Mouse (Mus musculus) CH12.LX (cell line): ENCODE data around the gene Tbc1d9. TPM values are rescaled to one million over a fixed set of nuclear protein-coding genes. Genes with fewer than 3 reads are reported as not detected.
A peak's percentile ranks its signal among the peaks of the same experiment; 100 is the strongest.

Experiments used
- DNase-seq: peaks from one replicate; pipeline ENCODE4 v3.0.0-alpha.2; 2013; ENCODE audit errors: extremely low read depth
- H3K27ac ChIP-seq: 2 replicates; pipeline ENCODE4 v1.5.1; 2012; ENCODE audit warnings: low read depth, mild to moderate bottlenecking, control low read depth, moderate library complexity; ENCODE audit not compliant: insufficient read depth
- H3K27me3 ChIP-seq: replicated peaks from 2 replicates; pipeline ENCODE3; 2012; ENCODE audit warnings: inconsistent platforms
- H3K36me3 ChIP-seq, 2 experiments: replicated peaks in 1 of 2; 2 replicates each; pipeline versions ENCODE3 to v1.6.1; 2012; ENCODE audit warnings: inconsistent platforms in 1 of 2, low read length in 1 of 2, mild to moderate bottlenecking in 1 of 2, mixed read lengths in 1 of 2, moderate library complexity in 1 of 2; ENCODE audit not compliant: control insufficient read depth in 1 of 2, insufficient read depth in 1 of 2
- H3K4me1 ChIP-seq, 2 experiments: 2 replicates each; pipeline ENCODE4 v1.6.1; 2012; ENCODE audit warnings: inconsistent platforms in 1 of 2, moderate library complexity in 1 of 2; ENCODE audit not compliant: insufficient read depth in 2 of 2, control insufficient read depth in 1 of 2
- H3K4me2 ChIP-seq: 2 replicates; pipeline ENCODE4 v1.6.1; 2012; ENCODE audit warnings: low read depth, mild to moderate bottlenecking, control low read depth; ENCODE audit not compliant: poor library complexity, insufficient read depth, severe bottlenecking
- H3K4me3 ChIP-seq, 3 experiments: fragments of 150-350 bp in 1 of 3; sonication (generic) in 1 of 3; replicated peaks in 1 of 3; 2 replicates each; pipeline versions ENCODE3 to v1.5.1; 2011 to 2012; ENCODE audit warnings: low read depth in 2 of 3, low read length in 2 of 3, mild to moderate bottlenecking in 2 of 3, moderate library complexity in 2 of 3, control low read depth in 1 of 3, improper control_type of control experiment in 1 of 3, inconsistent platforms in 1 of 3, mixed read lengths in 1 of 3; ENCODE audit not compliant: poor library complexity in 1 of 3
- H3K79me2 ChIP-seq: replicated peaks from 2 replicates; pipeline ENCODE4 v1.6.1; 2012; ENCODE audit warnings: mild to moderate bottlenecking, moderate library complexity; ENCODE audit not compliant: control insufficient read depth, poor library complexity, insufficient read depth, severe bottlenecking; ENCODE audit errors: extremely low read depth
- H3K9ac ChIP-seq: 2 replicates; pipeline ENCODE4 v1.6.1; 2012; ENCODE audit warnings: low read depth, mild to moderate bottlenecking, control low read depth, moderate library complexity; ENCODE audit not compliant: insufficient read depth
- H3K9me3 ChIP-seq: replicated peaks from 2 replicates; pipeline ENCODE3; 2012; ENCODE audit warnings: low read length, inconsistent platforms, mixed read lengths
- BHLHE40 ChIP-seq: IDR thresholded peaks from 2 replicates; pipeline ENCODE4 v1.6.1; 2011; ENCODE audit warnings: mild to moderate bottlenecking, low read depth, low read length, improper control_type of control experiment
- CHD1 ChIP-seq: IDR thresholded peaks from 2 replicates; pipeline ENCODE4 v1.6.1; 2012; ENCODE audit warnings: low read depth, low read length, improper control_type of control experiment, inconsistent platforms
- ETS1 ChIP-seq: conservative IDR thresholded peaks from 2 replicates; pipeline ENCODE4 v1.6.1; 2012; ENCODE audit warnings: low read depth, mild to moderate bottlenecking, inconsistent platforms, low read length, improper control_type of control experiment, moderate library complexity
- GABPA ChIP-seq: IDR thresholded peaks from 2 replicates; pipeline ENCODE4 v1.6.1; 2012; ENCODE audit warnings: low read depth, low read length, improper control_type of control experiment, inconsistent platforms; ENCODE audit not compliant: insufficient replicate concordance
- IRF4 ChIP-seq: IDR thresholded peaks from 2 replicates; pipeline ENCODE4 v1.6.1; 2014; ENCODE audit warnings: low read depth, mild to moderate bottlenecking, inconsistent platforms, low read length, improper control_type of control experiment
- JUN ChIP-seq: IDR thresholded peaks from 2 replicates; pipeline ENCODE4 v1.6.1; 2011; ENCODE audit warnings: low read depth, mild to moderate bottlenecking, low read length, improper control_type of control experiment, moderate library complexity; ENCODE audit not compliant: insufficient read depth
- MAFK ChIP-seq: IDR thresholded peaks from 2 replicates; pipeline ENCODE4 v1.6.1; 2011; ENCODE audit warnings: low read length, improper control_type of control experiment; ENCODE audit not compliant: insufficient replicate concordance
- MAZ ChIP-seq: IDR thresholded peaks from 2 replicates; pipeline ENCODE4 v1.6.1; 2012; ENCODE audit warnings: low read depth, mild to moderate bottlenecking, inconsistent platforms, low read length, improper control_type of control experiment, moderate library complexity
- MXI1 ChIP-seq: IDR thresholded peaks from 2 replicates; pipeline ENCODE4 v1.6.1; 2011; ENCODE audit warnings: mild to moderate bottlenecking, low read depth, low read length, improper control_type of control experiment
- MYC ChIP-seq: IDR thresholded peaks from 2 replicates; pipeline ENCODE4 v1.6.1; 2011; ENCODE audit warnings: low read depth, mild to moderate bottlenecking, improper control_type of control experiment, low read length
- PAX5 ChIP-seq: IDR thresholded peaks from 2 replicates; pipeline ENCODE4 v1.6.1; 2012; ENCODE audit warnings: low read length, inconsistent platforms, mixed read lengths
- POLR2A ChIP-seq: IDR thresholded peaks from 2 replicates; pipeline ENCODE4 v1.6.1; 2011; ENCODE audit warnings: low read depth, mild to moderate bottlenecking, improper control_type of control experiment, low read length
- POLR2AphosphoS2 ChIP-seq: IDR thresholded peaks from 2 replicates; pipeline ENCODE4 v1.6.1; 2011; ENCODE audit warnings: low read depth, low read length, improper control_type of control experiment
- SMC3 ChIP-seq: IDR thresholded peaks from 2 replicates; pipeline ENCODE4 v1.6.1; 2011; ENCODE audit warnings: low read depth, low read length, improper control_type of control experiment
- TBP ChIP-seq: conservative IDR thresholded peaks from 2 replicates; pipeline ENCODE4 v1.6.1; 2011; ENCODE audit warnings: low read depth, low read length, improper control_type of control experiment
- UBTF ChIP-seq: IDR thresholded peaks from 2 replicates; pipeline ENCODE4 v1.6.1; 2012; ENCODE audit warnings: low read depth, mild to moderate bottlenecking, inconsistent platforms, low read length, improper control_type of control experiment, moderate library complexity
- USF1 ChIP-seq: IDR thresholded peaks from 2 replicates; pipeline ENCODE4 v1.6.1; 2014; ENCODE audit warnings: low read depth, mild to moderate bottlenecking, inconsistent platforms, low read length, improper control_type of control experiment
- ZNF384 ChIP-seq: IDR thresholded peaks from 2 replicates; pipeline ENCODE4 v1.6.1; 2012; ENCODE audit warnings: low read depth, low read length, improper control_type of control experiment, inconsistent platforms
- dilution Hi-C: fragments of 300-500 bp; cut with MboI; formaldehyde crosslinking; loops from 2 replicates; pipeline ENCODE4 v1.14.3; 2020; ENCODE audit warnings: low sequenced_read_pairs; ENCODE audit not compliant: extremely low pct_unique_long_range_greater_than_20kb, extremely low pct_ligation_motif_present
- in situ Hi-C: fragments of 300-500 bp; cut with MboI; formaldehyde crosslinking; loops from 3 replicates; pipeline ENCODE4 v1.14.3; 2019; ENCODE audit warnings: low sequenced_read_pairs, low pct_ligation_motif_present, low pct_unique_long_range_greater_than_20kb, mixed read lengths
- polyA plus RNA-seq: library from polyadenylated mRNA; unstranded; fragments of >175 nt; gene quantifications from 2 replicates; pipeline ENCODE4 v1.2.1, GENCODE M21; 2012; ENCODE audit warnings: low read depth; ENCODE audit not compliant: insufficient read length
- total RNA-seq, 2 experiments: library from RNA; depleted of rRNA; stranded (reverse); fragments of 300-350 nt in 1 of 2; fragments of >200 nt in 1 of 2; gene quantifications; 2 replicates each; pipeline ENCODE4 v1.2.3; 2012 to 2014

Tbc1d9 gene
- total and polyA plus RNA-seq, 3 experiments = 1.3 to 5.0 (median 1.6) TPM

- dilution Hi-C loops (no loop called here), in situ Hi-C loops (no loop called here)
- H3K9me3 ChIP-seq = no peaks in the 10 kb centered on the region
- H3K27ac ChIP-seq = no peak overlapping the region
- peak; percentile 51 for DNase-seq
- peaks cover 6 to 12% of the 10 kb centered on the region in 2 experiments for H3K4me1 ChIP-seq
- no peak overlapping the region for H3K4me3 ChIP-seq
- peak overlapping the region; percentile 64 for H3K4me2 ChIP-seq
- no peaks in the 10 kb centered on the region for H3K36me3 ChIP-seq
- no peaks in the 10 kb centered on the region for H3K27me3 ChIP-seq
- peak overlapping the region; percentile 10; the same call in 1 of the 2 replicates for H3K9ac ChIP-seq
- H3K79me2 ChIP-seq = no peaks in the 10 kb centered on the region
- TF ChIP-seq IRF4 = 0 out of 2 replicates have a peak, but pooled peaks have one; percentile 20
- peak; percentile 27; the same call in 1 of the 2 replicates for TF ChIP-seq ETS1
- TF ChIP-seq MAFK = no peak
- TF ChIP-seq BHLHE40 = peak; percentile 36; the same call in 1 of the 2 replicates
These were observed 35.3 kb downstream of the Tbc1d9 start for GRCm38 (mm10) chr8:83200191-83201177.

DNA sequence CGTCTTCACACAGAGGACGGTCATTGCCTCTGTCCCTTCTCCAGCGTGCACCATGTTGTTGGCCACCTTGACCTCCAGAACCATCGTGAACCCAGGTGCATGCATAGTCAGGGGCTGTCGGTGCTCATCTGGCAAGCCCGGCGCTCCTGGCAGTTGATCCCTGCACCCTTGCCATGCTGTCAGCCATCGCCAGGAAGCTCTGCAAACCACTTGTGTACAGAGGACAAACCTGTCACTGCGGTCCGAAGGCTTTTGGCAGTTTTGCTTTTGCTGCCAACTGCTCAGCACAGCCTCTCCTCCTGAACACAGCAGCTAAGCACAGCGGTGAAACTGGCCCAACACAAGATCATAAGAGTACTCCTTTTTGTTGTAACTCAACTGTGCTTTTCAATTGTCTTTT is 37.8 kb downstream of the Tbc1d9 start:
- H3K79me2 ChIP-seq = no peaks in the 10 kb centered on the region
- H3K4me2 ChIP-seq = no peak overlapping the region
- H3K9ac ChIP-seq = no peak overlapping the region
- TF ChIP-seq POLR2A (no peak), MYC (no peak), MAFK (no peak), MXI1 (no peak), PAX5 (no peak), GABPA (no peak), UBTF (no peak), MAZ (no peak), JUN (no peak), CHD1 (no peak), ETS1 (no peak), USF1 (no peak), BHLHE40 (no peak), POLR2AphosphoS2 (no peak), SMC3 (no peak), ZNF384 (no peak), IRF4 (no peak), TBP (no peak)
- dilution Hi-C loops = no loop called here
- peaks cover 9 to 12% of the 10 kb centered on the region in 2 experiments for H3K4me1 ChIP-seq
- H3K27ac ChIP-seq = no peak overlapping the region
- no peaks in the 10 kb centered on the region for H3K36me3 ChIP-seq
- no peak for DNase-seq
- H3K9me3 ChIP-seq = no peaks in the 10 kb centered on the region
- in situ Hi-C loops = no loop called here
- H3K27me3 ChIP-seq = no peaks in the 10 kb centered on the region
- H3K4me3 ChIP-seq = no peak overlapping the region
